Mouse (Mus musculus): ENCODE measurements around the gene Spsb1.

DNA sequence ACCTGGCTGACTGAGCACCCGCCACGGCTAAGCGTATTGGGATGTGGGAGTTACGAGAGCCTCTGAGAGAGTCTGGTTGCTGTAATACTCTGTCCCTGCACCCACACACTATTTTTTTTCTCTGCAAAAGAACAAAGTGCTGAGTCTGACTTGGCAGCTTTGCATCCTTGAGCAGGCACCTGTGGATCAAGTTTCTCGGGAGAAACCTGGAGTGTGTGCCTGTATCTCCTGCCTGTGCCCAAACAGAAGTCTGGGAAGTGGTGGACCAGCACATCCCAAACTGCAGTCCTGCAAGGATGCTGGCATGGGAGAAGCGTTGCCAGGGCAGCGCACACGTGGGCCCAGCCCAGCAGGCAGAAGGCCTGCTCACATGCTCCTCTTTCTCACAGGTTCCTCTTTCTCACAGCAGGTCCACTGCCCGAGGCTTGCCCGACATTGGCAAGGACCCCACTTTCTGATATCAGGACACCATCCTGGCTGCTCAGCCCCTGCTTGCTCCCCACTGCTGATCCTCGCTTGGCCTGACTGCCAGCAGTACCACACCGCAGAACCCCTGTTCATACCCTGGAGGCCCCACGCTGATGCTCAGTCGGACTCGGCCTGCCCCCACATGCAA lies 36.3 kb downstream of the Spsb1 start:
- TF ChIP-seq POLR2A (IDR thresholded peaks at IDR 0.05; ENCODE audit: insufficient read depth, low read depth, low read length) (no peak), CTCF (IDR thresholded peaks at IDR 0.05; ENCODE audit: insufficient read depth, low read depth, low read length) (no peak)
